Mouse (Mus musculus): ENCODE measurements around the gene Arsg. TPM values are rescaled to one million over a fixed set of nuclear protein-coding genes. Genes with fewer than 3 reads are reported as not detected.

Gene Arsg
- polyA plus RNA-seq, 1 experiment from 2014 or later, result 4.1 TPM

GRCm38 (mm10) chr11:109440641-109441040 lies 32.5 kb upstream of the Arsg start:
- WGBS, result 63% methylated on average over 4 of the region's 4 CpGs
- Histone ChIP-seq H3K9ac (ENCODE audit: low read length) (no peak overlapping the region; the same call in 1 of the 2 replicates), H3K4me1 (ENCODE audit: control insufficient read depth, insufficient read depth, low read length) (no peaks in the 10 kb centered on the region), H3K4me3 (replicated peaks; ENCODE audit: low read length) (peak overlapping the region; percentile 54), H3K4me2 (ENCODE audit: low read depth, low read length) (peak overlapping the region; percentile 75), H3K9me3 (replicated peaks; ENCODE audit: control insufficient read depth, low read length) (no peaks in the 10 kb centered on the region), H3K36me3 (ENCODE audit: control insufficient read depth, insufficient read depth, low read length) (no peaks in the 10 kb centered on the region), H3K27ac (ENCODE audit: low read length) (no peak overlapping the region), H3K27me3 (ENCODE audit: control insufficient read depth, insufficient read depth, low read length) (no peaks in the 10 kb centered on the region)
- no peak for ATAC-seq (ENCODE audit: insufficient read depth, low FRiP score)

GRCm38 (mm10) chr11:109441119-109441518 lies 32.1 kb upstream of the Arsg start:
- Histone ChIP-seq H3K9ac (ENCODE audit: low read length) (no peak overlapping the region), H3K9me3 (replicated peaks; ENCODE audit: control insufficient read depth, low read length) (no peaks in the 10 kb centered on the region), H3K4me3 (replicated peaks; ENCODE audit: low read length) (no peak overlapping the region), H3K27me3 (ENCODE audit: control insufficient read depth, insufficient read depth, low read length) (no peaks in the 10 kb centered on the region), H3K4me2 (ENCODE audit: low read depth, low read length) (no peak overlapping the region), H3K27ac (ENCODE audit: low read length) (no peak overlapping the region), H3K36me3 (ENCODE audit: control insufficient read depth, insufficient read depth, low read length) (no peaks in the 10 kb centered on the region), H3K4me1 (ENCODE audit: control insufficient read depth, insufficient read depth, low read length) (no peaks in the 10 kb centered on the region)
- 73% methylated on average over 3 of the region's 3 CpGs for WGBS
- no peak for ATAC-seq (ENCODE audit: insufficient read depth, low FRiP score)

GRCm38 (mm10) chr11:109442166-109442730 lies 30.9 kb upstream of the Arsg start:
- Histone ChIP-seq H3K36me3 (ENCODE audit: control insufficient read depth, insufficient read depth, low read length) (no peaks in the 10 kb centered on the region), H3K4me2 (ENCODE audit: low read depth, low read length) (no peak overlapping the region), H3K4me3 (replicated peaks; ENCODE audit: low read length) (no peak overlapping the region), H3K9ac (ENCODE audit: low read length) (no peak overlapping the region), H3K27me3 (ENCODE audit: control insufficient read depth, insufficient read depth, low read length) (no peaks in the 10 kb centered on the region), H3K27ac (ENCODE audit: low read length) (no peak overlapping the region), H3K4me1 (ENCODE audit: control insufficient read depth, insufficient read depth, low read length) (no peaks in the 10 kb centered on the region), H3K9me3 (replicated peaks; ENCODE audit: control insufficient read depth, low read length) (no peaks in the 10 kb centered on the region)
- 21% methylated on average over 5 of the region's 5 CpGs for WGBS
- ATAC-seq (ENCODE audit: insufficient read depth, low FRiP score), result no peak

GRCm38 (mm10) chr11:109443468-109444263 lies 29.5 kb upstream of the Arsg start:
- Histone ChIP-seq H3K4me1 (ENCODE audit: control insufficient read depth, insufficient read depth, low read length) (no peaks in the 10 kb centered on the region), H3K27me3 (ENCODE audit: control insufficient read depth, insufficient read depth, low read length) (no peaks in the 10 kb centered on the region), H3K36me3 (ENCODE audit: control insufficient read depth, insufficient read depth, low read length) (no peaks in the 10 kb centered on the region), H3K4me3 (replicated peaks; ENCODE audit: low read length) (no peak overlapping the region), H3K4me2 (ENCODE audit: low read depth, low read length) (no peak overlapping the region), H3K27ac (ENCODE audit: low read length) (no peak overlapping the region), H3K9me3 (replicated peaks; ENCODE audit: control insufficient read depth, low read length) (no peaks in the 10 kb centered on the region), H3K9ac (ENCODE audit: low read length) (no peak overlapping the region)
- WGBS, result 87% methylated on average over 8 of the region's 8 CpGs
- ATAC-seq (ENCODE audit: insufficient read depth, low FRiP score), result no peak

- ATAC-seq (ENCODE audit: insufficient read depth, low FRiP score), result no peak
- Histone ChIP-seq H3K9ac (ENCODE audit: low read length) (no peak overlapping the region), H3K9me3 (replicated peaks; ENCODE audit: control insufficient read depth, low read length) (no peaks in the 10 kb centered on the region), H3K27ac (ENCODE audit: low read length) (no peak overlapping the region), H3K4me3 (replicated peaks; ENCODE audit: low read length) (no peak overlapping the region), H3K4me1 (ENCODE audit: control insufficient read depth, insufficient read depth, low read length) (no peaks in the 10 kb centered on the region), H3K36me3 (ENCODE audit: control insufficient read depth, insufficient read depth, low read length) (no peaks in the 10 kb centered on the region), H3K4me2 (ENCODE audit: low read depth, low read length) (no peak overlapping the region), H3K27me3 (ENCODE audit: control insufficient read depth, insufficient read depth, low read length) (no peaks in the 10 kb centered on the region)
- WGBS, result 56% methylated on average over 7 of the region's 7 CpGs
Measured at GRCm38 (mm10) chr11:109444600-109444999, 28.6 kb upstream of the Arsg start.

GRCm38 (mm10) chr11:109445438-109446035 lies 27.6 kb upstream of the Arsg start:
- Histone ChIP-seq H3K4me1 (ENCODE audit: control insufficient read depth, insufficient read depth, low read length) (no peaks in the 10 kb centered on the region), H3K4me3 (replicated peaks; ENCODE audit: low read length) (no peak overlapping the region), H3K27ac (ENCODE audit: low read length) (no peak overlapping the region), H3K36me3 (ENCODE audit: control insufficient read depth, insufficient read depth, low read length) (no peaks in the 10 kb centered on the region), H3K9ac (ENCODE audit: low read length) (no peak overlapping the region), H3K9me3 (replicated peaks; ENCODE audit: control insufficient read depth, low read length) (no peaks in the 10 kb centered on the region), H3K27me3 (ENCODE audit: control insufficient read depth, insufficient read depth, low read length) (no peaks in the 10 kb centered on the region), H3K4me2 (ENCODE audit: low read depth, low read length) (no peak overlapping the region)
- no peak; the same call in 1 of the 2 replicates for ATAC-seq (ENCODE audit: insufficient read depth, low FRiP score)
- 44% methylated on average over 13 of the region's 13 CpGs for WGBS

GRCm38 (mm10) chr11:109451169-109451568 lies 22.0 kb upstream of the Arsg start:
- 69% methylated on average over 11 of the region's 11 CpGs for WGBS
- no peaks in the 10 kb centered on the region for H3K9me3 ChIP-seq (replicated peaks; ENCODE audit: control insufficient read depth, low read length)
- no peaks in the 10 kb centered on the region for H3K27me3 ChIP-seq (ENCODE audit: control insufficient read depth, insufficient read depth, low read length)
- H3K36me3 ChIP-seq (ENCODE audit: control insufficient read depth, insufficient read depth, low read length), result no peaks in the 10 kb centered on the region
- no peak overlapping the region for H3K27ac ChIP-seq (ENCODE audit: low read length)
- H3K4me2 ChIP-seq (ENCODE audit: low read depth, low read length), result no peak overlapping the region
- H3K9ac ChIP-seq (ENCODE audit: low read length), result no peak overlapping the region
- no peaks in the 10 kb centered on the region for H3K4me1 ChIP-seq (ENCODE audit: control insufficient read depth, insufficient read depth, low read length)
- ATAC-seq (ENCODE audit: insufficient read depth, low FRiP score), result no peak
- no peak overlapping the region for H3K4me3 ChIP-seq (replicated peaks; ENCODE audit: low read length)

- Histone ChIP-seq H3K9me3 (replicated peaks; ENCODE audit: control insufficient read depth, low read length) (no peaks in the 10 kb centered on the region), H3K4me3 (replicated peaks; ENCODE audit: low read length) (no peak overlapping the region), H3K27ac (ENCODE audit: low read length) (no peak overlapping the region), H3K4me1 (ENCODE audit: control insufficient read depth, insufficient read depth, low read length) (no peaks in the 10 kb centered on the region), H3K9ac (ENCODE audit: low read length) (no peak overlapping the region), H3K27me3 (ENCODE audit: control insufficient read depth, insufficient read depth, low read length) (no peaks in the 10 kb centered on the region), H3K4me2 (ENCODE audit: low read depth, low read length) (no peak overlapping the region), H3K36me3 (ENCODE audit: control insufficient read depth, insufficient read depth, low read length) (no peaks in the 10 kb centered on the region)
- ATAC-seq (ENCODE audit: insufficient read depth, low FRiP score), result no peak
- 86% methylated on average over 5 of the region's 5 CpGs for WGBS
Measured at GRCm38 (mm10) chr11:109456261-109456660, 16.9 kb upstream of the Arsg start.

- H3K4me3 ChIP-seq (replicated peaks; ENCODE audit: low read length), result no peak overlapping the region
- no peaks in the 10 kb centered on the region for H3K9me3 ChIP-seq (replicated peaks; ENCODE audit: control insufficient read depth, low read length)
- H3K4me1 ChIP-seq (ENCODE audit: control insufficient read depth, insufficient read depth, low read length), result no peaks in the 10 kb centered on the region
- H3K27me3 ChIP-seq (ENCODE audit: control insufficient read depth, insufficient read depth, low read length), result no peaks in the 10 kb centered on the region
- H3K36me3 ChIP-seq (ENCODE audit: control insufficient read depth, insufficient read depth, low read length), result no peaks in the 10 kb centered on the region
- no peak overlapping the region for H3K4me2 ChIP-seq (ENCODE audit: low read depth, low read length)
- ATAC-seq (ENCODE audit: insufficient read depth, low FRiP score), result no peak
- H3K9ac ChIP-seq (ENCODE audit: low read length), result no peak overlapping the region
- WGBS, result 95% methylated on average over 11 of the region's 11 CpGs
- H3K27ac ChIP-seq (ENCODE audit: low read length), result no peak overlapping the region
Measured at GRCm38 (mm10) chr11:109458165-109458564, 15.0 kb upstream of the Arsg start.
